Mouse (Mus musculus): ENCODE measurements at regions not wholly inside any gene's neighbourhood (a gene's known extent, or its start where the extent isn't known, plus 50 kb on each side); places are given as distances from the start of the nearest gene placed in this dataset.

- DNase-seq, result peak; percentile 41 to 55
Measured at GRCm38 (mm10) chr2:67332211-67332610, 81.3 kb upstream of the Gm21830 start.

GRCm38 (mm10) chr2:67344711-67345110, 68.8 kb upstream of the Gm21830 start:
- DNase-seq, result no peak
- intact Hi-C loops (cut with DNase I), result no loop called here

More at GRCm38 (mm10) chr2:67332211-67332610, 81.3 kb upstream of the Gm21830 start:
- intact Hi-C loops (cut with DNase I), result no loop called here
